Mouse (Mus musculus) bone marrow macrophage, adult 2 months (primary cell): ENCODE measurements around the gene Unc5a. TPM values are rescaled to one million over a fixed set of nuclear protein-coding genes. Genes with fewer than 3 reads are reported as not detected.

Experiments
- H3K27ac ChIP-seq: 2 replicates; pipeline ENCODE4 v1.5.1; 2012; ENCODE audit warnings: low read depth, low read length; ENCODE audit not compliant: insufficient read depth
- H3K4me1 ChIP-seq: 2 replicates; pipeline ENCODE4 v1.6.1; 2012; ENCODE audit warnings: low read length; ENCODE audit not compliant: control insufficient read depth, insufficient read depth
- H3K4me3 ChIP-seq: 2 replicates; pipeline ENCODE4 v1.5.1; 2012; ENCODE audit warnings: mild to moderate bottlenecking, low read length, moderate library complexity; ENCODE audit not compliant: insufficient read depth
- CTCF ChIP-seq: IDR thresholded peaks from 2 replicates; pipeline ENCODE4 v1.5.1; 2012; ENCODE audit warnings: low read depth, mild to moderate bottlenecking, low read length, moderate library complexity
- POLR2A ChIP-seq: IDR thresholded peaks from 2 replicates; pipeline ENCODE4 v1.6.1; 2012; ENCODE audit warnings: mild to moderate bottlenecking, low read depth, low read length, borderline replicate concordance
- polyA plus RNA-seq: library from polyadenylated mRNA; stranded (reverse); fragments of >200 nt; gene quantifications from 2 replicates; pipeline ENCODE4 v1.2.4, GENCODE M21; 2012; ENCODE audit not compliant: missing spikeins, insufficient read depth, insufficient read length

Gene Unc5a
- polyA plus RNA-seq, 1 experiment, result 0.60 TPM

DNA sequence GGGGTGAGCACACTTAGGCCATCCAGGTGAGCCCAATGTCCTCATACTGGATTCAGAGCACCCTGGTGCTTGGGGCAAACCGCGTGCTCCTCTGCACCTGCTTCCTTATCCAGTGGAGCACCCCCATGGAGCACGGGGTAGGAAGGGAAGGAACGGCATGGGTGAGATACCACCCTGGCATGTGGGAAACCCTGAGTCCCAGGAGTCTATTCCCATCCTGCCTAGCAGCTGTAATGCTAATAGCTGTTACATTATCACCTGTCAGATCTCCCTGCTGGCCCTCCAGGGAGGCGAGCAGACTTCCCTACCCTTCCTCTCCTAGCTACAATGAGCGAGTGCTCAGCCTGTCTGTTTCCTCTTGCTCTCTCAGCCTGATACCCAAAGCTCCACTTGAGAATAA is 46.0 kb downstream of the Unc5a start:
- Histone ChIP-seq H3K4me1 (no peaks in the 10 kb centered on the region), H3K27ac (no peak overlapping the region), H3K4me3 (no peak overlapping the region)
- TF ChIP-seq CTCF, result no peak
- no peak for TF ChIP-seq POLR2A

DNA sequence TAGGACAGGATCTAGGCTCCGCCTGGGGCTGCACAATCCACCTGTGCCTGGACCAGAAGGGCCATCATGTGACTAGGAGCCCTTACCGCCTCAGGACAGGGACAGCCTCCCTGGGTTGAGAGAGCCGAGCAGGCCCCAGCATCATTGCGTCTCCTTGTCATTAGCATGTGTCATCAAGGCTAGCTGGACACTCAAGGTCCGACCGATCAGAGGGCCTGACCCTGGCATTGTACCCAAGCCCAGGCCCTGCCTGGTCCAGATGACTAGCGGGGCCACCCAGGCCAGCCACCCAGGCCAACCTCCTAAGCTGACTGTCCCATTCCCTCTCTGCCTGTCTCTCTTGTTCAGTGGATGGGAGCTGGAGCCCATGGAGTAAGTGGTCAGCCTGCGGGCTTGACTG is 48.4 kb downstream of the Unc5a start:
- Histone ChIP-seq H3K4me3 (no peak overlapping the region), H3K27ac (no peak overlapping the region), H3K4me1 (no peaks in the 10 kb centered on the region)
- TF ChIP-seq CTCF (no peak), POLR2A (no peak)

DNA sequence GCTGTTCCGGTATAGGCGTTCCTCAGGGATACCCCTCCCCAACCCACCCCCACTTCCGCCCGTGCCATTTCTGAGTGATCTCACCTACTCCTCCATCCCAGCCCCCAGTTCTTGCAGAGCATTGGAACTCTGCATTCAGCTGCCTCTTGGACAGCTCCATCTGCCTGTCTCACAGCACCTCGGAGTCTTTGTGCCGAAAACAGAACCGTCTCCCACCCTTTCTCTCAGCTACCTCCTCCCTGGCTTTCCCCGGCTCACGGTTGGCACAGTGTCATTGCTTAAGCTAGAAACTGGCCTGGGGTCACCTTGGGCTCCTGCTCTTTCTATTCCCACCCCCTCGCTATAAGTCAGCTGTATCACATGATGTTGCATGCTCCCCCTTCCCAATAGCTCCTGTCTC is 51.2 kb downstream of the Unc5a start:
- Histone ChIP-seq H3K27ac (no peak overlapping the region), H3K4me1 (no peaks in the 10 kb centered on the region), H3K4me3 (no peak overlapping the region)
- TF ChIP-seq CTCF (no peak), POLR2A (no peak)

DNA sequence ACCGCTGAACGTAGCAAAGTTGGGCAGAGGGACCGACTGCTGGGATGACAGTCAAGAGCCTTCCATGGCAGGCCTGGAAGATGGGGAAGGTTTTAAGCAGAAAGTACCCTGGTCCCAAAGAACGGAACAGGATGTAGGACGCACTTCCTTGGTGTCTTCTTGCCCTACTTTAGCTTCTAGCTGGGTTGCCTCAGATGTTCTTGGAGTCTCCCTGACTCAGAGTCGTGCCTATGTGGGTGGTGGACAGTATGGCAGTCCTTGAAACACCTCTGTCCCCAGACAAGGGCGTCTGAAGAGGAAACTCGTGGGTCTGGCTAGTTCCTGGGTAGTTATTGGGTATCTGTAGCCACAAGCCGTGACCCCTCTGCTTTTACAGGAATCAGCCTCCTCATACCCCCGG is 52.9 kb downstream of the Unc5a start:
- Histone ChIP-seq H3K4me1 (no peaks in the 10 kb centered on the region), H3K27ac (no peak overlapping the region), H3K4me3 (no peak overlapping the region)
- TF ChIP-seq POLR2A (no peak), CTCF (no peak)

DNA sequence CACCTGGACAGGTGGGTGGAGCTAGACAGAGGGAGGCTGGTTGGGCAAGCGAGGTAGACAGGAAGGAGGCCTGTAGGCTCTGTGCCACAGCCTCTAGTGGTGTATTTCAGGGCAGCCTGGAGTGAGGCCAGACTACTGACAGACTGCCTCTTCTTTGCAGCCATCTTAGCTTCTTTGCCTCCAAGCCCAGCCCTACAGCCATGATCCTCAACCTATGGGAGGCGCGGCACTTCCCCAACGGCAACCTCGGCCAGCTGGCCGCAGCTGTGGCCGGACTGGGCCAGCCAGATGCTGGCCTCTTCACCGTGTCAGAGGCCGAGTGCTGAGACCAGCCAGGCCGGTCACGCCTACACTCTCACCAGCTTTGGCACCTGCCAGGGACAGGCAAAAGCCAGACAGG is 55.4 kb downstream of the Unc5a start:
- Histone ChIP-seq H3K27ac (no peak overlapping the region), H3K4me3 (no peak overlapping the region), H3K4me1 (no peaks in the 10 kb centered on the region)
- TF ChIP-seq POLR2A (no peak), CTCF (no peak)

DNA sequence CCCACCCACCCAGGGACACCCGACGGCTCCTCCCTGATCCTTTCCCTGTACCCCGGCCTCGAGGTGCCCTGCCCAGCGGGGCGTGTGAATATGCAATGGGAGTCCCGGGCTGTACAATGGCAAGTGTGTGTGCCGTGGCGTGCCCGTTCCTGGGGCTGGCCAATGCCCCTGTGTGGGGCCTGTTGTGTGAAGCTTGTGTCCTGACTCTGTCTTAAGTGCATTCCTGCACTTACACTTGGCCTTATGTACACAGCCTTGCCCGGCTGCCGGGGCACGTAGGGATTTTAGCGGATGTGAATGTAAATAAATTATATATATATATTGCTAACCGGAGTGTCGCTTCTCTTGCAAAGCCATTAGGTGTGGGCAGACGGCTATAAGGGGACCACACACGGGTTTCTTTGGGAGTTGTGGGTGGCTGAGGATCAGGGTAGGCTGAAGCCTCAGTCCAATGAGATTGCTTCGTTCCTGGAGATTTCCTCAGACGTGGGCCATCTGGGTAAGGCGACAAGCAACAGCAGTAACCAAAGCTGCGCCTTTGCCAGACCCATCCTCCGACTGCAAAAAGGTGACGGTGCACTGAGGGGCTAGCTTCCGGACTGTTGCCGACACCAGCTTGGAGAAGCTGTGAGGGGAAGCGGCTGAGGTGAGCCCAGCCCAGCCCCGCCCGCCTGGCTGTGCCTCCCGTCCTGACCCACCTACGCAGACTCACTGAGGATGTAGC is 56.6 kb downstream of the Unc5a start:
- H3K4me1 ChIP-seq, result no peaks in the 10 kb centered on the region
- no peak overlapping the region for H3K4me3 ChIP-seq
- TF ChIP-seq CTCF, result no peak
- no peak for TF ChIP-seq POLR2A
- H3K27ac ChIP-seq, result no peak overlapping the region

DNA sequence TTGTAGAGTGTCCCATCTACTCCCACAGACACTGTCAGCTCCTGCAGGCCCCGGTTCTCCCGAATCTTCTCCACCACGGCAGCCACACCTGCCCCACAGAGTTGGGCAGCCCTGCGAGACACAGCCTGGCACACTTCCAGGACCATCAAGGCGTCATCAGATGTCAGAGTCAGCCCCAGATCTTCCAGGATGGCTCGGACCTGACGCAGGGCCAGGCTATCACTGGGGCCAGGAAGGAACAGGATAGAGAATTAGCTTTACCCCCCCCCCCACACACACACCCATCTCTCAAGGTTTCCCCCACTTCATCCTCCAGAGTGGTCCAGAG is 57.2 kb downstream of the Unc5a start:
- no peaks in the 10 kb centered on the region for H3K4me1 ChIP-seq
- TF ChIP-seq POLR2A, result no peak
- TF ChIP-seq CTCF, result no peak
- H3K27ac ChIP-seq, result no peak overlapping the region
- H3K4me3 ChIP-seq, result no peak overlapping the region

DNA sequence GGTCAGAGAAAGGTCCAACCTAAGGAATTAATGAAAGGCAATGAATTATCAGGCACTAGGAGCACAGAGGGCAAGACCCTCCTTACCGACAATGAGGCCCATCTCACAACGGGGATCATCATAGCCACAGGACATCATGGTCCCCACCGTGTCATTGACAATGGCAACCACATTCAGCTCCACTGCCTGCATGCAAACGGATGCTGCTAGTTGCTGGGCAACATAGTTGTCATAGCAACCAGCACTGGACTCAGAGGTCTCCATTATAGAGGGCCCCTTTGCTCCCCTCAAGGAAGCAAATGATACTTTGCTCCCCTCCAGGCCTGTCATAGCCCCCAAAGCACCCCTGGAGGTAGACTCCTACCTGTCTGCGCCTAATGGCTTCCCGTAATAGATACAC is 59.4 kb downstream of the Unc5a start:
- Histone ChIP-seq H3K27ac (no peak overlapping the region), H3K4me1 (no peaks in the 10 kb centered on the region), H3K4me3 (no peak overlapping the region)
- TF ChIP-seq CTCF, result no peak
- no peak for TF ChIP-seq POLR2A

DNA sequence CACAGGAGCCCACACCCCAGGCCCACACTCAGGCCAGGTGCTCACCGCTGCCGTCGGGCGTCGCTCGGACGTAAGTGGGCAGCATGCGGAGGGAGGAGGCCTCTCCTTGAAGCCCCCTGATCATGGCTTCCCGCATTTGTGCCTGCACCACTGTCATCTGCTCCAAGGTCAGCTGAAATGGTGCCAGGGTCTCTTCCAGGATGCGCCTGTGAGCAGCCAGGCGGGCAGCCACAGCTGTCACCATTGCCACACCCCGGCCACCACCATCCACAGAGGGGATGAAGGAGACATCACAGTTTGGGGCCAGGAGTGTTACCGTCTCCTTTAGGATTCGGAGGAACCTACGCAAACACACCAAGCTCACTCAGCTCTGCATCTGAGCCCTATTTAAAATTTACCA is 61.9 kb downstream of the Unc5a start:
- TF ChIP-seq CTCF (no peak), POLR2A (no peak)
- Histone ChIP-seq H3K4me1 (peaks cover 4% of the 10 kb centered on the region), H3K27ac (no peak overlapping the region), H3K4me3 (no peak overlapping the region)

DNA sequence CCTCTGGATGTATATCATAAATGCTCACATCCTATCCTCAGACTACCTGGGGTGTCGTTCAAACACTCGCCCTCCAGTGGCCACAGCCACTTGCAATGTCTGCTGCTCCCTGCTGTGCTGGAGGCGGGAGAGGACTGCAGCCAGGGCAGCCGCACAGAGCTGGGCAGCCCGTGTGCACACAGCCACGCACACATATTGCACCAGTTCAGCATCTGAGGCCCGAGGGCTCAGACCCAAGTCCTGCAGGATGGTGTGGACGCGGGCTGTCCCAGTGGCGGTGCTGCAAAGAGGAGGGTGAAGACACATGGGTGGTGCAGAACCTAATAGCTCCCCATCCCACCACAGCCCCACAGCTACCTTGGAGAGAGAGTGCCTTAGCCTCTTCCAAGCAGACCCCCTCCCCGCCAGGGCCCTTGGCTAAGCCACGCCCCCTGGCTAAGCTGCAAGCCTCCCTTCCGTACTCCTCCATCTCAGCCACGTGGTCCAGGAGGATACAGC is 62.8 kb downstream of the Unc5a start:
- TF ChIP-seq POLR2A (no peak), CTCF (no peak)
- Histone ChIP-seq H3K27ac (no peak overlapping the region), H3K4me1 (peaks cover 13% of the 10 kb centered on the region), H3K4me3 (no peak overlapping the region)
